Mouse (Mus musculus) left cerebral cortex, adult 2 months (tissue): Measurements from ENCODE around the gene Vmn1r43. TPM values are rescaled to one million over a fixed set of nuclear protein-coding genes. Genes with fewer than 3 reads are reported as not detected.
"Not testable (repeated sequence)": the region's sequence is repeated elsewhere in the genome, so short reads cannot be mapped to it uniquely, and the experiment has no call there.

Source experiments
- DNase-seq, 2 experiments: peaks; one replicate each; pipeline ENCODE4 v3.0.0; 2021 to 2022; ENCODE audit warnings: low spot score in 2 of 2, mixed read lengths in 1 of 2; ENCODE audit errors: extremely low spot score in 1 of 2
- H3K27ac ChIP-seq: fragments of 200-600 bp; 2 replicates; pipeline ENCODE4 v1.8.1; 2022
- H3K4me3 ChIP-seq: fragments of 200-600 bp; 2 replicates; pipeline ENCODE4 v1.8.1; 2022
- CTCF ChIP-seq: fragments of 200-600 bp; IDR thresholded peaks from 2 replicates; pipeline ENCODE4 v1.8.1; 2022; ENCODE audit warnings: antibody characterized with exemption, mild to moderate bottlenecking, moderate library complexity
- intact Hi-C: fragments of 180-260 bp; cut with DNase I; formaldehyde crosslinking; loops from one replicate; pipeline ENCODE4 v1.15.1; 2025
- long read RNA-seq, 2 experiments: library from polyadenylated mRNA; stranded (forward); transcript quantifications; one replicate each; pipeline ENCODE4 v2.0.0; 2021; ENCODE audit warnings: borderline mapping rate in 2 of 2
- total RNA-seq, 2 experiments: library from RNA; stranded (reverse); gene quantifications; 2 replicates each; pipeline ENCODE4 v1.2.3; 2021

Gene Vmn1r43
- not detected for total RNA-seq
- long read RNA-seq, experiment 1: 0 reads
- long read RNA-seq, experiment 2: 0 reads

DNA sequence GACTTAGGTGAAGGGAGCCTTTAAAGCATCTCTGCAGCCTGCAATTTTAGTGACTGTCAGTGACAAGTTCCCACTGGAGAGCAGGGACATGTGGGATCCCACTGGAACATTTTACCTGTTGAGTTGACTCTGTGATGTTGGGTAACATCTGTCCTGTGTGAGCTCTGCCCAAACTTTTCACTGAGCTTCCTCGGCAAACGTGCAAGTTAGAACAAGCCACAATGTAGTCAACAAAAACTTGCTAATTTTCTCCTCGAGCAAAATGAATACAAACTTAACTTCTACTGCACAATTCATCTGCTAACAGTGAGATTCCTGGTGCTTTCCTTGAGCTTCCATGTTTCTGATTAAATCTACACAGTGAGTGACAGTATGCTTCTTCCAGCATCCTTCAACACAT is at the start of gene Vmn1r43, which contains the start of gene Vmn1r42:
Gene Vmn1r43, minus strand, starts transcription at position 101 of the 400 bp plus-strand sequence.
Gene Vmn1r42, minus strand, starts transcription at position 101 of the 400 bp plus-strand sequence.
- H3K4me3 ChIP-seq, H3K27ac ChIP-seq, intact Hi-C loops, DNase-seq: not testable (repeated sequence)

DNA sequence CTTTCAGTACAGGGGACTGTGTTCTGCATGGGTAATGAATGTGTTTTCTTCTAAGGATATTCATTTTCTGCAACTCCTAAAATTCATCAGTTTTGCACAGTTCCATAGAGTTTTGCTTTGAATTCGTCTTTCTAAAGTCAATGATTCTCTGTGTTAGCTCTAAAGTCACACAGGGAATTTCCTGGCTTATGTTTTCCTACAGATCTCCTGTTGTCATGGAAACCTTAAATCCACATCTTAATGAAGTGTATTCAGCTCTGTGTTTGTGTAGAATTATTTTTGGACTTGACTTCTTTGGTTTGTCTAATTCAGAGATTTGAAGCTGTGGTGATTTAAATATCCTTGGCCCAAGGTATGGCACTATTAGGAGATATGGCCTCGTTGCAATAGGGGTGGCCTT is 7.6 kb upstream of the Vmn1r43 start:
- no peak for DNase-seq
- TF ChIP-seq CTCF: no peak
- intact Hi-C loops: no loop called here
- Histone ChIP-seq H3K27ac (no peak overlapping the region), H3K4me3 (no peak overlapping the region)

GRCm38 (mm10) chr6:89883360-89883759 is 7.1 kb upstream of the Vmn1r43 start, which contains the start of gene Vmn1r44:
Vmn1r44 (plus strand) TSS chr6:89883660.
- intact Hi-C loops: no loop called here
- TF ChIP-seq CTCF: no peak
- Histone ChIP-seq H3K27ac (no peak within 1 kb of the TSS), H3K4me3 (no peak within 1 kb of the TSS)
- DNase-seq: no peak

DNA sequence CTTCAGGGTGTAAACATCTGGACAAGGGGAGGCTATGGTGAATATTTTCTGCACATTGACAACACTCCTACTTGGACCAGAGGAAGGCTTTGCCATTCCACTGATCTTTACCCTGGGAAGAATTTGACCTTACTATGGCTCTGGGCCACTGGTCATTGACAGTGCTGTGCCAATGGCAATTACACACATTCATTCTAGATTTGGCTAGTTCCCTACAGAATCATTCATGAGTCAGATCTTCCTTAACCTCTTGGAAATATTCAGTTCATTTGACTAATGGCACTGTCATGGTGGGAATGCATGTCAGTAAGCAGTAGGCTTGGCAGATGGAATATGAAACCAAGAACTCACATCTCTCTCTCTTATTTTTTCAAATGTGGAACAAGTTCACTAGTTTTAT is 4.7 kb upstream of the Vmn1r43 start:
- Histone ChIP-seq H3K27ac (no peak overlapping the region), H3K4me3 (no peak overlapping the region)
- intact Hi-C loops: no loop called here
- DNase-seq: no peak
- no peak for TF ChIP-seq CTCF

GRCm38 (mm10) chr6:89876963-89877362 is 750 bp upstream of the Vmn1r43 start:
- Histone ChIP-seq H3K4me3 (no peak overlapping the region), H3K27ac (no peak overlapping the region)
- intact Hi-C loops: no loop called here
- no peak for TF ChIP-seq CTCF
- no peak for DNase-seq

DNA sequence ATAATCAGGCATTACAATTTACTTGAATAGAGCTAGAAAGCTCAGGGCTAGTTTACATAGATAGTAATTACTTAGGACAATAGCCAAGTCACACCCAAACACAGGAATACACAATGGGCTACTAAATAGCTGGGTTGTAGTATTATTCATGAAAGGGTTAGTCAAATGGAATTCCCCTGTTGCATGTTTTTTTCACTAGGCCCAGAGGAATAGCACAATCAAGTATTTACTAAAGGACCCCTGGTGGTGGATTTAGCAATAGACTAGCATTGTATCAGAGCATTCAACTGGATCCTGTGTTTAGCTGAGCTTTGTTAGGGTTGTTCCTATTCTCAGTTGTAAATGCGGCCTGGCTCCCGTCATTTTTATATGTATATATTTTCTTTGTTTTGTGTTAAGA is 8.2 kb downstream of the Vmn1r43 start:
- intact Hi-C loops: no loop called here
- Histone ChIP-seq H3K27ac (no peak overlapping the region), H3K4me3 (no peak overlapping the region)
- no peak for TF ChIP-seq CTCF
- DNase-seq: no peak

- intact Hi-C loops: no loop called here
- Histone ChIP-seq H3K4me3 (no peak overlapping the region), H3K27ac (no peak overlapping the region)
- no peak for TF ChIP-seq CTCF
- no peak for DNase-seq
Observed at GRCm38 (mm10) chr6:89867276-89867675, 8.9 kb downstream of the Vmn1r43 start.

GRCm38 (mm10) chr6:89863792-89864191 is 12.4 kb downstream of the Vmn1r43 start:
- TF ChIP-seq CTCF: no peak
- DNase-seq: no peak
- Histone ChIP-seq H3K27ac (no peak overlapping the region), H3K4me3 (no peak overlapping the region)
- intact Hi-C loops: no loop called here

DNA sequence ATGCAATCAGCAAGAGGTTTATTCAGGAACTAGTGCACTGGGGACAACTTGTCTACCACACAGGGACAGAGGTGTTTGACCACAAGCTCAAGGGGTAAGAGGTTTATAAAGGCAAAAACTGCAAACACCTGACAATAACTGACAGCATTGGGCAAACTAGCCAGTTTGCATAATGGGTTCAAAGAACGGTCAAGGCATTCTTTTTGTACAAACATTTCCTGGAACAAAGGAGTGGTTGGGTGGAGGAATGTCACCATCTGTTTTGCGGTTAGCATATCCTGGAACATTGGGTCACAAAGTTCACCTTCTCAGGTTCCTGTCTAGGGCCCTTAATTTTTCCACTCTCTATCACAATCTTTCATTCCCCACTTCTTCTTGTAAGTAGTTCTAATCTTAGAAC is 16.4 kb downstream of the Vmn1r43 start:
- Histone ChIP-seq H3K4me3 (no peak overlapping the region), H3K27ac (no peak overlapping the region)
- TF ChIP-seq CTCF: no peak
- no peak for DNase-seq
- intact Hi-C loops: no loop called here

- DNase-seq: no peak
- no peak for TF ChIP-seq CTCF
- no peak overlapping the region for H3K4me3 ChIP-seq
- H3K27ac ChIP-seq: no peak overlapping the region
- intact Hi-C loops: no loop called here
Observed at GRCm38 (mm10) chr6:89857552-89857951, 18.7 kb downstream of the Vmn1r43 start.

Other genes with a start within 250 kb of the Vmn1r43 start
- gene Txnrd3, start 232.4 kb downstream of the Vmn1r43 start, total RNA-seq: 1 to 10 TPM; 3.6 to 4.4 TPM
- not detected for gene Vmn1r40, start 168.9 kb downstream of the Vmn1r43 start, total RNA-seq
- gene Vmn1r41, start 135.6 kb downstream of the Vmn1r43 start, total RNA-seq: not detected
- not detected for gene Vmn1r42, start within 50 bp of the Vmn1r43 start, total RNA-seq
- gene Vmn1r44, start 7.2 kb upstream of the Vmn1r43 start, total RNA-seq: not detected
- not detected for gene Vmn1r45, start 64.2 kb upstream of the Vmn1r43 start, total RNA-seq
- not detected for gene Vmn1r46, start 92.9 kb upstream of the Vmn1r43 start, total RNA-seq
- not detected for gene Vmn1r47, start 139.7 kb upstream of the Vmn1r43 start, total RNA-seq
- not detected for gene Vmn1r48, start 160.4 kb upstream of the Vmn1r43 start, total RNA-seq
- not detected for gene Vmn1r49, start 202.1 kb upstream of the Vmn1r43 start, total RNA-seq
- not detected for gene Vmn1r50, start 225.0 kb upstream of the Vmn1r43 start, total RNA-seq
- gene Vmn1r51, start 246.2 kb upstream of the Vmn1r43 start, total RNA-seq: not detected